Mouse (Mus musculus) yolk sac, embryonic 10.5 days (tissue): ENCODE data around the gene Gbf1.

ENCODE experiments used
- DNase-seq: peaks from one replicate; pipeline ENCODE4 v3.0.0-alpha.2; 2017; ENCODE audit warnings: low spot score

Gbf1 gene

GRCm38 (mm10) chr19:46223118-46223517, 70.8 kb downstream of the Gbf1 start:
- DNase-seq = no peak

- DNase-seq = no peak
Measured at GRCm38 (mm10) chr19:46224882-46225281, 72.6 kb downstream of the Gbf1 start.

GRCm38 (mm10) chr19:46225506-46225905, 73.2 kb downstream of the Gbf1 start:
- DNase-seq = no peak

DNA sequence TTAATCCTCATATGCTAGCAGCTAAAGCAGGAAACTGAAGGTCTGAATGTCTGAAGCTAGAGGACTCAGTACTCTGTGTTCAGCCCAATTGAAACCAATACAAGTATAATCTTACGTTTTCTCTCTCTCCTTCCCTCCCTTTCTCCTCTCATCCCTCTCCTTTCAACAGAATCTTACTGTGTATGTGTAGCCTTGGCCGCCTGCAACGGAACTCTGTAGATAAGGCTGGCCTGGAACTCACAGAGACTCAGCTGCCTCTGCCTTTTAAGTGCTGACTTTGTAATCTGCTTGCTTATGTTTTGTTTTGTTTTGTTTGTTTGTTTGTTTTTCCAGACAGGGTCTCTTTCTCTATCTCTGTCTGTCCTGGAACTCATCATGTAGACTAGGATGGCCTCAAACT, 74.0 kb downstream of the Gbf1 start:
- DNase-seq = no peak

DNA sequence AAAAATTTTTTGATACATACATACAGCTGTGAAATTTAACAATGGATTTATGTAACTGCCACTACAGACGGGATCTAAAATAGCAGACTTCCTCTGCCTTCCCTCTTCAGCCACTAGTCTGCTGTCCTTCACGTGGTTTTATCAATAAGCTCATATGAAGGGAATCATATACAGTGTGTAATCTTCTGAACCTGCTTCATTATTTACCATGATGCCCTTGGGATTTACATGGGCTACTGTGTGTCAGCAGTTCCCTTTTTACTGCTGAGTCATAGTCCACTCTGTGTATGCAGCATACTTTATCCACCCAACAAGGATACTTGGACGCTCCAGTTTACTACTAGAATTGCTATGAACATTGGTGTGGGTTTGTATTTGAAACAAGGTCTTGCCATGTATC, 75.0 kb downstream of the Gbf1 start:
- DNase-seq = no peak

GRCm38 (mm10) chr19:46234450-46234849, 82.1 kb downstream of the Gbf1 start:
- no peak for DNase-seq

GRCm38 (mm10) chr19:46236658-46237057, 84.3 kb downstream of the Gbf1 start:
- DNase-seq = no peak

DNA sequence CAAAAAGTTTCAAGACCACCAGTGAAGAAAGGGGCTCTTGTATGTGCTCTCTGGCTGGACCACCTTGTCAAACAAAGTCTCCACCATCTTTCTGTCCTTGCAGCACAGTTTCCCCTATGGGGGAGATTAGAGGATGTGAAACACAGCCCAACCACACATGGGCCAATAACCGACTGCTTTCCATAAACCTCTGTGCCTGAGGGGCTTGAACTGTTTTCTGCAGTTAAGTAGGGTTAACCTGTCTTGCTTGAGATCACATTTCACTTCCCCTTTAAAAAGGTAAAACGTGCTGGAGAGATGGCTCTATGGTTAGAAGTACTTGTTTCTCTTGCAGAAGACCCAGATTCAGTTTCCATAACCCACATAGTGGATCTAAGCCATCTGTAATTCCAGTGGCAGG, 87.9 kb downstream of the Gbf1 start:
- DNase-seq = no peak

DNA sequence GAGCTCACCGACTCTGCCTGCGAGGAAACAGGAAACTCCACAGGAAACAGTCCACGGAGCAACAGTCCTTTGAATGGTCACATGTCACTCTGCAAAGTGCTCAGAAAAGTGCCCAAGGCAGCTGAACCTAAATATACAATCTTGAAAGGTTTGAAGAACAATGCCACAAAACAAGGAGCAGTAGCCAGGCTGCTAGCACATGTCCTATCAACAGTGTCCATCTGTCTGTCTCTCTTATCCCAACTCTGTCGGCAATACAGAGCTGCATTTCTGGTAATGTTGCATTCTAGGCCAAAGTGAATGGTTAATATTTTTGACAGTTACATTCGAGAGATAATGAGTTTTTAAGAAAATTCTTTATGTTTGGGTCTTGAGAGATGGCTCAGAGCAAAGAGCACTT, 90.1 kb downstream of the Gbf1 start:
- no peak for DNase-seq

DNA sequence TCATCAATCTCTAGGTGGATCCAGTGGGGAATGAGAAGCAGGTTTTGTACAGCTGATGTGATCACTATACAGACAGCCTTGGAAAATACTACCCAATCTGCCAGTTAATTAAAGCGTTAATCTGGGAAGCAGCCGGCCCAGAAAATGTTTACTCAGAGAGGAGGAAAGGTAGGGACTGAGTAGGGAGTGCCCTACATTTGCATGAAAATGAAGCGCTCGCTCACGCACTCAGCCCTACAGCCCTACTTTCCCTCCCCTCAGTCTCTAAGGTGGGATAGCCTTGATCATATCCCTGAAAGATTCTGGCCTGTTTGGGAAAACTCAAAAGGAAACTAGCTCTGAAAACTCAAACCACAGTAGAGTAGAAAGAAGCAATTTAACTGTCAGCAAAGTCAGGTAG, 92.3 kb downstream of the Gbf1 start:
- no peak for DNase-seq

DNA sequence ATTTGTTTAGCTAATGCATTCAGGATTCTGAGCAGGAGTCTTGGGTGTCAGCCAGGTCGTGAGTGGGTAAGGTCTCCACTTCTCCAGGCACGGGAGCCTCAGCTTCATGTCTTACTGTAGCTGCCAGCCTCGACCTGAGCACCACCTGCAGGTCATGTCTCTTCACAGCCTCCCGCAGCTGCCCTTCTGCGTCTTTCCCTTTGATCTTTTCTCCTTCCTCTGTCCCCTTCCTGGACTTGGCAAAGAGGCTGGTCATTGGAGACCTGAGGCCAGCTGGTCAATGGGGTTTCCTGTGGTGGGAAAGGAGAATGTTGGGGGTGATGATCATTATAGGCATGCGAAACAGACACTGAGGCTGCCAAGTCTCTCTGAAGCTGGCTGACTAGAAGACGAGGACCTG, 96.7 kb downstream of the Gbf1 start:
- no peak for DNase-seq

GRCm38 (mm10) chr19:46254163-46254752, 101.9 kb downstream of the Gbf1 start:
- DNase-seq = peak; percentile 18

DNA sequence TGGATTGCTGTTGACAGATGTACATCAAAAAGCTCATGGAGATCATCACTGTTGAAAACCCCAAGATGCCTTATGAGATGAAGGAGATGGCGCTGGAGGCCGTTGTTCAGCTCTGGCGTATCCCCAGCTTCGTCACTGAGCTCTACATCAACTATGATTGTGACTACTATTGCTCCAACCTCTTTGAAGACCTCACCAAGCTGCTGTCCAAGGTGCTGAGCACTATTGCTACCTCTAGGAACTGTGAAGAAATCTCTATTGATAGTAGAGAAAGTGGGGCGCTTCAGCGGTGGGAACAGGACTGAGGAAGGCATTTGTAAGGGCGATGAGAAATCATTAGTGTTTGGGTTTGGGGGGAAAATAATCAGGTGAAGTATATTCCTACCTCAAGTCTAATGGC, 112.5 kb downstream of the Gbf1 start:
- DNase-seq = no peak

DNA sequence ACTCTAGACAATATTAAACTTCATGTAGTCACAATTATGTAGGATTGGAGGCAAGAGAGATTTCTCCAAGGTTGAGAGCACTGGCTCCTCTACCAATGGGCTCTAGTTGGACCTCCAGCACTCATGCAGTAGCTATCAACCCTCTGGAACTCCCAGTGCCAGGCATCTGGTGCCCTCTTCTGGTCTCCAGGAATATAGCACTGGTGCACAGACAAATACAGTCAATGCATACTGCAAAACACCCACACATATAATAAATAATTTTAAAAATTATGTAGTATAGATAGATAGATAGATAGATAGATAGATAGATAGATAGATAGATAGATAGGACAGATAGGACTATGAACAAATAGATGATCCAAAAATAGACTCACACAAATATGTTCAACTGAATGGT, 123.0 kb downstream of the Gbf1 start:
- DNase-seq = no peak

GRCm38 (mm10) chr19:46282081-46282849, 130.0 kb downstream of the Gbf1 start:
- no peak for DNase-seq

- no peak for DNase-seq
Measured at GRCm38 (mm10) chr19:46284686-46285085, 132.4 kb downstream of the Gbf1 start.

- no peak for DNase-seq
Measured at GRCm38 (mm10) chr19:46285631-46286030, 133.3 kb downstream of the Gbf1 start.

- DNase-seq = no peak
Measured at GRCm38 (mm10) chr19:46286047-46286446, 133.7 kb downstream of the Gbf1 start.

GRCm38 (mm10) chr19:46286926-46287325, 134.6 kb downstream of the Gbf1 start:
- DNase-seq = no peak

DNA sequence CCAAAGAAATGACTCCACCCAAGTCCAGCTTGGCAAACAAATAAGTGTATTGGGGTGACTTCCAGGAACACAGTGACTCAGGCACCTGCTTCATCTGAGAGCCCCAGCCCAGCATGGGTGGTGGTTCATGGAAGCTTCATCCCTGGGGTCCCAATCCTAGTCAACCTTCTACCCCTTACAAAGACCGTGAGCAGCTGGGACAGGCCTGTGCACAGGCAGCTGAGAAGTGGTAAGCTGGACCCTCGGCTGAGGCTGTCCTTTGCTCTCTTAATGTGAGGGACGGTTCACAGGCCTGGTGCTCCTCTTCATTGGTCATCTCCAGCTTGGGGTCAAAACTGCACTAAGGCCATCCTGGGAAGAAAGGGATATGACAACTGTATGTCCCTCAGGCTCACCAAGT, 135.3 kb downstream of the Gbf1 start:
- no peak for DNase-seq

GRCm38 (mm10) chr19:46290535-46291105, 138.3 kb downstream of the Gbf1 start:
- no peak for DNase-seq

DNA sequence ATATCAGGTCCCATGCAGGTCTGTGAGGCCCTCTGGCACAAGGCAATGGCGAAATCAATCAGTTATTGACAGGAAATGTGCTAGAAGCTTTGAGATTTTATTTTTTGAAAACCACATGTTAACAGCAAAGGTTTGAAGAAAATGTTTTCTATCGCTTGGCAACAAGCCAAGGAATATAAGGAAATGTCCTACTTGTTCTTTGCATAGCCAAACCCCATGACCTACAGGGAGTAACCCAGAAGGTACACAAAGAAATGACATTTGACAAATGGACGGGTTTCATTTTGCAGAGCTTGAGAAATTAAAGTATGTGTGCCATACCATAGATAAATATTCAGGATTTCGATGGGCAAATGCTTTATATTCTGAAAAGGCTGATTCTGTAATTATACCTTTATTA, 144.6 kb downstream of the Gbf1 start:
- DNase-seq = no peak

GRCm38 (mm10) chr19:46300294-46301045, 148.2 kb downstream of the Gbf1 start:
- DNase-seq = no peak
